In genomic region chr12:70824729-70825650, GRCm38 (mm10) we compare ENCODE assay signal across 8 mouse cellular contexts. TPM values are rescaled to one million over a fixed set of nuclear protein-coding genes. Genes with fewer than 3 reads are reported as not detected.
DNase-seq lines count a peak whose midpoint lies in the region; ATAC-seq and TF ChIP-seq lines count a peak whose summit lies in the region.

Frmd6 (plus strand) TSS chr12:70825514.

- no peaks in the 10 kb centered on the region for H3K79me2 ChIP-seq in CH12.LX (replicated peaks; ENCODE audit: control insufficient read depth, extremely low read depth, insufficient read depth, poor library complexity, severe bottlenecking)

- 0 out of 2 replicates have a peak, but pooled peaks have one; percentile 12 for TF ChIP-seq EP300 in CH12.LX (IDR thresholded peaks at IDR 0.05; ENCODE audit: low read length)
- TF ChIP-seq EP300 in heart, postnatal 0 days (IDR thresholded peaks at IDR 0.05; ENCODE audit: low read depth): peak; percentile 73; the same call in 1 of the 2 replicates
- no peak for TF ChIP-seq EP300 in liver, postnatal 0 days (IDR thresholded peaks at IDR 0.05; ENCODE audit: low read depth)

- peaks cover 4% of the 10 kb centered on the region for H3K27me3 ChIP-seq in CH12.LX (replicated peaks)
- H3K27me3 ChIP-seq in forebrain, embryonic 12.5 days: 0 out of 2 replicates have a peak, but pooled peaks cover 4% of the 10 kb centered on the region
- no peaks in the 10 kb centered on the region for H3K27me3 ChIP-seq in heart, postnatal 0 days (ENCODE audit: control insufficient read depth, insufficient read depth, low read length)
- H3K27me3 ChIP-seq in liver, postnatal 0 days (ENCODE audit: insufficient read depth, low read length): no peaks in the 10 kb centered on the region
- no peaks in the 10 kb centered on the region for H3K27me3 ChIP-seq in neural tube, embryonic 14.5 days (ENCODE audit: control insufficient read depth, insufficient read depth, low read length)

- TF ChIP-seq CTCF in CH12.LX (conservative IDR thresholded peaks at IDR 0.05 in 1 of 2, IDR thresholded peaks at IDR 0.05 in 1 of 2; ENCODE audit: low read depth in 2 of 2, low read length in 2 of 2): peak in 1 of 2 experiments; percentile 60; a peak in 2 of 4 replicates
- peak; percentile 46 for TF ChIP-seq CTCF in heart, postnatal 0 days (IDR thresholded peaks at IDR 0.05; ENCODE audit: low read depth)
- TF ChIP-seq CTCF in liver, postnatal 0 days (IDR thresholded peaks at IDR 0.05; ENCODE audit: low read depth): peak; percentile 69

- peak within 1 kb of the TSS; percentile 86 for H3K9ac ChIP-seq in CH12.LX (ENCODE audit: insufficient read depth, low read depth)
- H3K9ac ChIP-seq in forebrain, embryonic 12.5 days: peak within 1 kb of the TSS; percentile 77
- H3K9ac ChIP-seq in heart, postnatal 0 days (replicated peaks; ENCODE audit: low read depth, low read length): peak within 1 kb of the TSS; percentile 78
- H3K9ac ChIP-seq in liver, postnatal 0 days (replicated peaks): peak within 1 kb of the TSS; percentile 70
- peak within 1 kb of the TSS; percentile 76 for H3K9ac ChIP-seq in neural tube, embryonic 14.5 days (replicated peaks; ENCODE audit: low read depth, low read length)

- TF ChIP-seq RAD21 in CH12.LX (IDR thresholded peaks at IDR 0.05; ENCODE audit: low read depth, low read length): no peak; the same call in 1 of the 2 replicates

- peaks cover 0 to 29% of the 10 kb centered on the region in 2 experiments; a peak in 2 of 4 replicates for H3K4me1 ChIP-seq in CH12.LX (ENCODE audit: control insufficient read depth in 1 of 2, insufficient read depth in 2 of 2)
- H3K4me1 ChIP-seq in forebrain, embryonic 12.5 days: peaks cover 28% of the 10 kb centered on the region
- H3K4me1 ChIP-seq in heart, postnatal 0 days (ENCODE audit: control insufficient read depth, insufficient read depth): peaks cover 33% of the 10 kb centered on the region
- H3K4me1 ChIP-seq in liver, postnatal 0 days (ENCODE audit: insufficient read depth): peaks cover 18% of the 10 kb centered on the region
- H3K4me1 ChIP-seq in neural tube, embryonic 14.5 days (ENCODE audit: control insufficient read depth, insufficient read depth, low read length): peaks cover 12% of the 10 kb centered on the region; the same call in 1 of the 2 replicates

- no peaks in the 10 kb centered on the region for H3K9me3 ChIP-seq in CH12.LX (replicated peaks; ENCODE audit: low read length)
- H3K9me3 ChIP-seq in forebrain, embryonic 12.5 days: no peaks in the 10 kb centered on the region
- no peaks in the 10 kb centered on the region for H3K9me3 ChIP-seq in heart, postnatal 0 days (replicated peaks; ENCODE audit: control insufficient read depth, low read length)
- H3K9me3 ChIP-seq in liver, postnatal 0 days (ENCODE audit: low read length): no peaks in the 10 kb centered on the region
- H3K9me3 ChIP-seq in neural tube, embryonic 14.5 days (ENCODE audit: control insufficient read depth, low read length): no peaks in the 10 kb centered on the region

- DNase-seq in CH12.LX (ENCODE audit: extremely low read depth): peak; percentile 85
- DNase-seq in c-Kit-positive CD71-positive TER-119-negative erythroid progenitor cells, embryonic 14.5 days (ENCODE audit: low read depth): peak; percentile 80
- DNase-seq in heart, postnatal 0 days (ENCODE audit: low spot score): peak; percentile 93
- DNase-seq in large intestine, adult 2 months (ENCODE audit: low read depth, low spot score): peak; percentile 62
- peak; percentile 96 for DNase-seq in liver, postnatal 0 days
- peak; percentile 98 for DNase-seq in testis, postnatal 10 days (ENCODE audit: low spot score)

- under 1% methylated on average over 58 of the region's 75 CpGs for WGBS in forebrain, embryonic 12.5 days
- under 1% methylated on average over 68 of the region's 75 CpGs for WGBS in heart, postnatal 0 days
- under 1% methylated on average over 74 of the region's 75 CpGs for WGBS in large intestine, adult 2 months
- WGBS in liver, postnatal 0 days (ENCODE audit: insufficient replicate concordance): under 1% methylated on average over 58 of the region's 75 CpGs
- under 1% methylated on average over 66 of the region's 75 CpGs for WGBS in neural tube, embryonic 14.5 days

- no peaks in the 10 kb centered on the region for H3K36me3 ChIP-seq in CH12.LX (replicated peaks in 1 of 2; ENCODE audit: control insufficient read depth in 1 of 2, insufficient read depth in 1 of 2, low read length in 1 of 2)
- no peaks in the 10 kb centered on the region for H3K36me3 ChIP-seq in forebrain, embryonic 12.5 days (replicated peaks)
- H3K36me3 ChIP-seq in heart, postnatal 0 days (replicated peaks; ENCODE audit: control insufficient read depth, insufficient read depth, low read length): no peaks in the 10 kb centered on the region
- no peaks in the 10 kb centered on the region for H3K36me3 ChIP-seq in liver, postnatal 0 days (replicated peaks; ENCODE audit: insufficient read depth, low read length)
- no peaks in the 10 kb centered on the region for H3K36me3 ChIP-seq in neural tube, embryonic 14.5 days (ENCODE audit: control insufficient read depth, insufficient read depth, low read length)

- ATAC-seq in forebrain, embryonic 12.5 days (ENCODE audit: low FRiP score): peak; percentile 94
- ATAC-seq in heart, postnatal 0 days (ENCODE audit: insufficient read depth, low read depth): peak; percentile 90
- peak; percentile 92 for ATAC-seq in liver, postnatal 0 days
- peak; percentile 93 for ATAC-seq in neural tube, embryonic 14.5 days (ENCODE audit: low read depth)

- H3K27ac ChIP-seq in CH12.LX (ENCODE audit: insufficient read depth, low read depth): no peak within 1 kb of the TSS
- peak within 1 kb of the TSS; percentile 94 for H3K27ac ChIP-seq in forebrain, embryonic 12.5 days
- H3K27ac ChIP-seq in heart, postnatal 0 days (ENCODE audit: low read depth): peak within 1 kb of the TSS; percentile 95
- H3K27ac ChIP-seq in liver, postnatal 0 days (ENCODE audit: low read depth): peak within 1 kb of the TSS; percentile 89
- peak within 1 kb of the TSS; percentile 90 for H3K27ac ChIP-seq in neural tube, embryonic 14.5 days (ENCODE audit: low read depth, low read length)

- dilution Hi-C loops in CH12.LX (cut with MboI; ENCODE audit: extremely low pct_ligation_motif_present, extremely low pct_unique_long_range_greater_than_20kb, low sequenced_read_pairs): no loop called here

- in situ Hi-C loops in CH12.LX (cut with MboI; ENCODE audit: low pct_ligation_motif_present, low pct_unique_long_range_greater_than_20kb, low sequenced_read_pairs): no loop called here

- peak within 1 kb of the TSS; percentile 72 for H3K4me2 ChIP-seq in CH12.LX (ENCODE audit: insufficient read depth, low read depth, poor library complexity, severe bottlenecking)
- peak within 1 kb of the TSS; percentile 68 for H3K4me2 ChIP-seq in forebrain, embryonic 12.5 days
- H3K4me2 ChIP-seq in heart, postnatal 0 days (ENCODE audit: low read depth, low read length): peak within 1 kb of the TSS; percentile 90
- peak within 1 kb of the TSS; percentile 77 for H3K4me2 ChIP-seq in liver, postnatal 0 days (ENCODE audit: low read depth, low read length)
- peak within 1 kb of the TSS; percentile 86 for H3K4me2 ChIP-seq in neural tube, embryonic 14.5 days (ENCODE audit: low read depth, low read length)

- peak within 1 kb of the TSS; percentile 61 to 69 (median 63) for H3K4me3 ChIP-seq in CH12.LX (replicated peaks in 1 of 3; ENCODE audit: low read depth in 2 of 3, low read length in 2 of 3, poor library complexity in 1 of 3)
- peak within 1 kb of the TSS; percentile 65 for H3K4me3 ChIP-seq in forebrain, embryonic 12.5 days (replicated peaks)
- peak within 1 kb of the TSS; percentile 66 for H3K4me3 ChIP-seq in heart, postnatal 0 days (ENCODE audit: low read depth, low read length)
- H3K4me3 ChIP-seq in liver, postnatal 0 days (ENCODE audit: low read depth, low read length): peak within 1 kb of the TSS; percentile 70
- peak within 1 kb of the TSS; percentile 80 for H3K4me3 ChIP-seq in neural tube, embryonic 14.5 days (ENCODE audit: low read depth, low read length)

- TF ChIP-seq POLR2A in CH12.LX (IDR thresholded peaks at IDR 0.05; ENCODE audit: low read depth, low read length): peak; percentile 80

TF ChIP-seq in CH12.LX, 34 proteins besides CTCF, POLR2A, EP300 and RAD21 (continues in another document):
- TF ChIP-seq CHD2 (IDR thresholded peaks at IDR 0.05; ENCODE audit: low read length) (no peak; the same call in 1 of the 2 replicates), MYC (IDR thresholded peaks at IDR 0.05; ENCODE audit: low read depth, low read length) (no peak), TBP (conservative IDR thresholded peaks at IDR 0.05; ENCODE audit: low read depth, low read length) (0 out of 2 replicates have a peak, but pooled peaks have one; percentile 14), ZMIZ1 (IDR thresholded peaks at IDR 0.05; ENCODE audit: low read depth, low read length) (peak; percentile 73), MAFK (IDR thresholded peaks at IDR 0.05; ENCODE audit: insufficient replicate concordance, low read length) (no peak), MXI1 (IDR thresholded peaks at IDR 0.05; ENCODE audit: low read depth, low read length) (peak; percentile 82; the same call in 1 of the 2 replicates), KAT2A (IDR thresholded peaks at IDR 0.05; ENCODE audit: insufficient replicate concordance, low read length) (no peak), USF1 (IDR thresholded peaks at IDR 0.05; ENCODE audit: low read depth, low read length) (no peak), ETS1 (conservative IDR thresholded peaks at IDR 0.05; ENCODE audit: low read depth, low read length) (no peak), UBTF (IDR thresholded peaks at IDR 0.05; ENCODE audit: low read depth, low read length) (no peak; the same call in 1 of the 2 replicates), NELFE (IDR thresholded peaks at IDR 0.05; ENCODE audit: low read depth, low read length) (peak; percentile 71), SMC3 (IDR thresholded peaks at IDR 0.05; ENCODE audit: low read depth, low read length) (peak; percentile 45), IRF4 (IDR thresholded peaks at IDR 0.05; ENCODE audit: low read depth, low read length) (no peak; the same call in 1 of the 2 replicates), BHLHE40 (IDR thresholded peaks at IDR 0.05; ENCODE audit: low read depth, low read length) (peak; percentile 82), JUN (IDR thresholded peaks at IDR 0.05; ENCODE audit: insufficient read depth, low read depth, low read length) (no peak)

RNA-seq across cellular contexts. Expression of gene Frmd6, which starts in this region (rescaled TPM):
- 2.5 and 2.7 TPM in 2 replicates for total RNA-seq in CH12.LX (2012; rRNA removed)
- total RNA-seq in CH12.LX (2014; rRNA removed): 3.1 and 3.5 TPM in 2 replicates
- polyA plus RNA-seq in CH12.LX (2012; ENCODE audit: insufficient read length, low read depth): 4.5 and 4.7 TPM in 2 replicates
- polyA plus RNA-seq in forebrain, embryonic 12.5 days (2016; fragmentation: Nextera tagmentation; extraction: Ambion mirVana): 14.7 and 15.6 TPM in 2 replicates
- total RNA-seq in heart, postnatal 0 days (2014; rRNA removed; ENCODE audit: low replicate concordance): 22.6 and 29.2 TPM in 2 replicates
- 17.4 and 17.9 TPM in 2 replicates for polyA plus RNA-seq in heart, postnatal 0 days (2015; fragmentation: Nextera tagmentation; extraction: Ambion mirVana)
- polyA plus RNA-seq in large intestine, adult 2 months (2012; rRNA removed): 4.5 and 7.4 TPM in 2 replicates
- 2.0 and 2.4 TPM in 2 replicates for polyA plus RNA-seq in liver, postnatal 0 days (2015; fragmentation: Nextera tagmentation; extraction: Ambion mirVana)
- 7.3 and 13.8 TPM in 2 replicates for polyA plus RNA-seq in neural tube, embryonic 14.5 days (2014; fragmentation: Nextera tagmentation; extraction: Ambion mirVana)
